Mouse (Mus musculus) midbrain, embryonic 14.5 days (tissue): ENCODE measurements around the gene Baz1a. TPM values are rescaled to one million over a fixed set of nuclear protein-coding genes. Genes with fewer than 3 reads are reported as not detected.

Experiments used
- ATAC-seq: fragments of 200-750 bp; cut with Nextera tagmentation; 2 replicates; pipeline ENCODE4 v1.8.0; 2017; ENCODE audit warnings: moderate number of reproducible peaks, moderate library complexity; ENCODE audit not compliant: low FRiP score, low TSS enrichment
- DNase-seq: peaks from one replicate; pipeline ENCODE4 v3.0.0-alpha.2; 2015
- H3K27ac ChIP-seq: fragments of 300-500 bp; sonication (generic); replicated peaks from 2 replicates; pipeline ENCODE4 v1.5.1; 2014; ENCODE audit warnings: mild to moderate bottlenecking, low read depth, low read length, moderate library complexity
- H3K27me3 ChIP-seq: fragments of 300-500 bp; sonication (generic); 2 replicates; pipeline ENCODE4 v1.6.1; 2014; ENCODE audit warnings: low read length, control low read depth, mixed read lengths; ENCODE audit not compliant: control insufficient read depth, insufficient read depth
- H3K36me3 ChIP-seq: fragments of 300-500 bp; sonication (generic); 2 replicates; pipeline ENCODE4 v1.6.1; 2014; ENCODE audit warnings: low read length, control low read depth; ENCODE audit not compliant: control insufficient read depth, insufficient read depth
- H3K4me1 ChIP-seq: fragments of 300-500 bp; sonication (generic); 2 replicates; pipeline ENCODE4 v1.6.1; 2014; ENCODE audit warnings: mild to moderate bottlenecking, antibody characterized with exemption, low read length, control low read depth; ENCODE audit not compliant: control insufficient read depth, insufficient read depth
- H3K4me2 ChIP-seq: fragments of 300-500 bp; sonication (generic); 2 replicates; pipeline ENCODE4 v1.6.1; 2014; ENCODE audit warnings: mild to moderate bottlenecking, low read length, moderate library complexity
- H3K4me3 ChIP-seq: fragments of 300-500 bp; sonication (generic); replicated peaks from 2 replicates; pipeline ENCODE4 v1.5.1; 2014; ENCODE audit warnings: low read depth, low read length
- H3K9ac ChIP-seq: fragments of 300-500 bp; sonication (generic); replicated peaks from 2 replicates; pipeline ENCODE4 v1.6.1; 2014; ENCODE audit warnings: mild to moderate bottlenecking, low read length, moderate library complexity
- H3K9me3 ChIP-seq: fragments of 300-500 bp; sonication (generic); 2 replicates; pipeline ENCODE4 v1.6.1; 2016; ENCODE audit warnings: low read length, control low read depth, mixed read lengths; ENCODE audit not compliant: control insufficient read depth
- WGBS: fragments of 180-500 bp; shearing (Covaris S2); extraction: QIAGEN DNeasy Blood & Tissue Kit; methylation state at CpG from one replicate; pipeline ENCODE4 v1.1.7; 2014; 5-methylcytosine and 5-hydroxymethylcytosine counted together
- polyA plus RNA-seq: library from polyadenylated mRNA; unstranded; fragments of >200 nt; fragmentation: Nextera tagmentation; extraction: Ambion mirVana; gene quantifications from 2 replicates; pipeline ENCODE4 v1.2.1, GENCODE M21; 2014

Baz1a gene
- polyA plus RNA-seq, 1 experiment from 2014 or later, result 8.5 TPM

- 93% methylated on average over 7 of the region's 7 CpGs for WGBS
- Histone ChIP-seq H3K9ac (no peak overlapping the region), H3K36me3 (0 out of 2 replicates have a peak, but pooled peaks cover 6% of the 10 kb centered on the region), H3K4me1 (no peaks in the 10 kb centered on the region), H3K9me3 (no peaks in the 10 kb centered on the region), H3K4me2 (no peak overlapping the region), H3K27me3 (no peaks in the 10 kb centered on the region), H3K4me3 (no peak overlapping the region), H3K27ac (no peak overlapping the region)
- DNase-seq, result no peak
- ATAC-seq, result no peak
These were observed 39.1 kb upstream of the Baz1a start for GRCm38 (mm10) chr12:55053267-55053666.

GRCm38 (mm10) chr12:55051210-55052173, 37.3 kb upstream of the Baz1a start:
- no peak overlapping the region for H3K4me2 ChIP-seq
- no peaks in the 10 kb centered on the region for H3K4me1 ChIP-seq
- no peak for DNase-seq
- ATAC-seq, result no peak
- no peak overlapping the region for H3K27ac ChIP-seq
- 0 out of 2 replicates have a peak, but pooled peaks cover 6% of the 10 kb centered on the region for H3K36me3 ChIP-seq
- H3K27me3 ChIP-seq, result no peaks in the 10 kb centered on the region
- H3K9me3 ChIP-seq, result no peaks in the 10 kb centered on the region
- H3K4me3 ChIP-seq, result no peak overlapping the region
- H3K9ac ChIP-seq, result no peak overlapping the region
- 94% methylated on average over 8 of the region's 8 CpGs for WGBS

- no peak for DNase-seq
- Histone ChIP-seq H3K27ac (no peak overlapping the region), H3K4me2 (no peak overlapping the region), H3K4me3 (no peak overlapping the region), H3K4me1 (no peaks in the 10 kb centered on the region), H3K9ac (no peak overlapping the region), H3K36me3 (peaks cover 12% of the 10 kb centered on the region; the same call in 1 of the 2 replicates), H3K9me3 (no peaks in the 10 kb centered on the region), H3K27me3 (no peaks in the 10 kb centered on the region)
- WGBS, result 95% methylated on average over 8 of the region's 8 CpGs
- no peak for ATAC-seq
These were observed 35.7 kb upstream of the Baz1a start for GRCm38 (mm10) chr12:55049731-55050353.

- no peaks in the 10 kb centered on the region for H3K9me3 ChIP-seq
- H3K4me1 ChIP-seq, result no peaks in the 10 kb centered on the region
- ATAC-seq (no peak), DNase-seq (no peak)
- H3K4me2 ChIP-seq, result no peak overlapping the region
- H3K9ac ChIP-seq, result no peak overlapping the region
- H3K27ac ChIP-seq, result no peak overlapping the region
- WGBS, result 88% methylated on average over 15 of the region's 15 CpGs
- H3K4me3 ChIP-seq, result no peak overlapping the region
- H3K27me3 ChIP-seq, result no peaks in the 10 kb centered on the region
- peaks cover 10% of the 10 kb centered on the region; the same call in 1 of the 2 replicates for H3K36me3 ChIP-seq
These were observed 26.9 kb upstream of the Baz1a start for GRCm38 (mm10) chr12:55041011-55041410.

- 73% methylated on average over 3 of the region's 3 CpGs for WGBS
- Histone ChIP-seq H3K4me2 (no peak overlapping the region), H3K4me3 (no peak overlapping the region), H3K9ac (no peak overlapping the region), H3K27ac (no peak overlapping the region), H3K4me1 (no peaks in the 10 kb centered on the region), H3K36me3 (no peaks in the 10 kb centered on the region), H3K27me3 (no peaks in the 10 kb centered on the region), H3K9me3 (no peaks in the 10 kb centered on the region)
- DNase-seq (no peak), ATAC-seq (no peak)
These were observed 12.9 kb upstream of the Baz1a start for GRCm38 (mm10) chr12:55027088-55027487.

GRCm38 (mm10) chr12:55023284-55023683, 9.1 kb upstream of the Baz1a start:
- WGBS, result 79% methylated on average over 2 of the region's 2 CpGs
- H3K4me3 ChIP-seq, result no peak overlapping the region
- H3K4me1 ChIP-seq, result no peaks in the 10 kb centered on the region
- H3K36me3 ChIP-seq, result no peaks in the 10 kb centered on the region
- no peaks in the 10 kb centered on the region for H3K9me3 ChIP-seq
- no peak for DNase-seq
- H3K4me2 ChIP-seq, result no peak overlapping the region
- no peaks in the 10 kb centered on the region for H3K27me3 ChIP-seq
- no peak overlapping the region for H3K9ac ChIP-seq
- no peak overlapping the region for H3K27ac ChIP-seq
- ATAC-seq, result no peak

- H3K4me3 ChIP-seq, result no peak overlapping the region
- H3K27ac ChIP-seq, result no peak overlapping the region
- no peaks in the 10 kb centered on the region for H3K9me3 ChIP-seq
- H3K36me3 ChIP-seq, result no peaks in the 10 kb centered on the region
- 92% methylated on average over 7 of the region's 7 CpGs for WGBS
- H3K4me2 ChIP-seq, result no peak overlapping the region
- ATAC-seq (no peak), DNase-seq (no peak)
- no peaks in the 10 kb centered on the region for H3K4me1 ChIP-seq
- no peaks in the 10 kb centered on the region for H3K27me3 ChIP-seq
- H3K9ac ChIP-seq, result no peak overlapping the region
These were observed 5.3 kb upstream of the Baz1a start for GRCm38 (mm10) chr12:55019421-55019877.

- no peak overlapping the region for H3K4me2 ChIP-seq
- DNase-seq, result peak; percentile 0
- no peak overlapping the region for H3K27ac ChIP-seq
- H3K9me3 ChIP-seq, result no peaks in the 10 kb centered on the region
- no peak overlapping the region for H3K9ac ChIP-seq
- no peaks in the 10 kb centered on the region for H3K36me3 ChIP-seq
- H3K4me3 ChIP-seq, result no peak overlapping the region
- ATAC-seq, result no peak
- 64% methylated on average over 9 of the region's 9 CpGs for WGBS
- no peaks in the 10 kb centered on the region for H3K27me3 ChIP-seq
- no peaks in the 10 kb centered on the region for H3K4me1 ChIP-seq
These were observed 3.1 kb upstream of the Baz1a start for GRCm38 (mm10) chr12:55017119-55017721.
